Mouse (Mus musculus) forebrain, embryonic 13.5 days (tissue): ENCODE data around the gene Peli2. TPM values are rescaled to one million over a fixed set of nuclear protein-coding genes. Genes with fewer than 3 reads are reported as not detected.
A peak's percentile ranks its signal among the peaks of the same experiment; 100 is the strongest.

Experiments used
- ATAC-seq: fragments of 200-750 bp; cut with Nextera tagmentation; 2 replicates; pipeline ENCODE4 v1.8.0; 2017
- H3K27ac ChIP-seq: fragments of 300-500 bp; sonication (generic); 2 replicates; pipeline ENCODE4 v1.5.1; 2015; ENCODE audit warnings: inconsistent platforms, mild to moderate bottlenecking, moderate library complexity
- H3K27me3 ChIP-seq: fragments of 300-500 bp; sonication (generic); 2 replicates; pipeline ENCODE4 v1.6.1; 2015; ENCODE audit warnings: mild to moderate bottlenecking, inconsistent platforms
- H3K36me3 ChIP-seq: fragments of 300-500 bp; sonication (generic); 2 replicates; pipeline ENCODE4 v1.6.1; 2015; ENCODE audit warnings: mild to moderate bottlenecking, inconsistent platforms; ENCODE audit not compliant: poor library complexity, severe bottlenecking
- H3K4me1 ChIP-seq: fragments of 300-500 bp; sonication (generic); 2 replicates; pipeline ENCODE4 v1.6.1; 2015; ENCODE audit warnings: inconsistent platforms
- H3K4me2 ChIP-seq: fragments of 300-500 bp; sonication (generic); 2 replicates; pipeline ENCODE4 v1.6.1; 2015; ENCODE audit warnings: inconsistent platforms, mild to moderate bottlenecking, moderate library complexity
- H3K4me3 ChIP-seq: fragments of 300-500 bp; sonication (generic); 2 replicates; pipeline ENCODE4 v1.5.1; 2015; ENCODE audit warnings: mild to moderate bottlenecking, inconsistent platforms
- H3K9ac ChIP-seq: fragments of 300-500 bp; sonication (generic); 2 replicates; pipeline ENCODE4 v1.6.1; 2015; ENCODE audit warnings: mild to moderate bottlenecking, inconsistent platforms
- H3K9me3 ChIP-seq: fragments of 300-500 bp; sonication (generic); replicated peaks from 2 replicates; pipeline ENCODE4 v1.6.1; 2016; ENCODE audit warnings: inconsistent platforms
- WGBS: fragments of 180-500 bp; shearing (Covaris S2); methylation state at CpG from one replicate; pipeline ENCODE4 v1.1.7; 2015; 5-methylcytosine and 5-hydroxymethylcytosine counted together
- polyA plus RNA-seq: library from polyadenylated mRNA; unstranded; fragments of >200 nt; fragmentation: Nextera tagmentation; extraction: Ambion mirVana; gene quantifications from 2 replicates; pipeline ENCODE4 v1.2.1, GENCODE M21; 2015

The Peli2 gene
- polyA plus RNA-seq, 1 experiment from 2014 or later, result 8.5 TPM

DNA sequence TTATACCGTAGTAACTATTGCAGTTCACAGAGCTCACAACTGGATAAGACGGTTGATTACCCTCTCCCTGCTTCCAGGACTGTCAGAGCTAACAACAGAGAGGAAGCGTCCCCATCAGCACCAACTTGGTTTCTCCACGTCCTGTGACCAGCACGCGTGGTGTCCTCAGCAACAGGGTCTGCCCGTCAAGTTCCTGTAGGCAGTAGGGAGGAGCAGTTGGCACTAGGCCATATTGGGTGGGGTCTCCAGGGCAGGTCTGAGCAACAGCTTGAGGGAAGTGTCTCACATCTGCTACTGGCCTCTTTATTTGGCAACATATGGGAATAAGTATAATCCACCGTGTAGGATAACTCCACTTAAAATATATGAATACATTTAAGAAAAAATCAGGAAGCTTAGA lies 37.2 kb downstream of the Peli2 start:
- no peak overlapping the region for H3K9ac ChIP-seq
- no peak overlapping the region for H3K4me2 ChIP-seq
- 0 out of 2 replicates have a peak, but pooled peaks cover 2% of the 10 kb centered on the region for H3K9me3 ChIP-seq
- H3K36me3 ChIP-seq, result peaks cover 13% of the 10 kb centered on the region; the same call in 1 of the 2 replicates
- H3K27ac ChIP-seq, result no peak overlapping the region
- no peaks in the 10 kb centered on the region for H3K27me3 ChIP-seq
- H3K4me1 ChIP-seq, result no peaks in the 10 kb centered on the region
- WGBS, result 94% methylated on average over 8 of the region's 8 CpGs
- no peak for ATAC-seq
- H3K4me3 ChIP-seq, result no peak overlapping the region

DNA sequence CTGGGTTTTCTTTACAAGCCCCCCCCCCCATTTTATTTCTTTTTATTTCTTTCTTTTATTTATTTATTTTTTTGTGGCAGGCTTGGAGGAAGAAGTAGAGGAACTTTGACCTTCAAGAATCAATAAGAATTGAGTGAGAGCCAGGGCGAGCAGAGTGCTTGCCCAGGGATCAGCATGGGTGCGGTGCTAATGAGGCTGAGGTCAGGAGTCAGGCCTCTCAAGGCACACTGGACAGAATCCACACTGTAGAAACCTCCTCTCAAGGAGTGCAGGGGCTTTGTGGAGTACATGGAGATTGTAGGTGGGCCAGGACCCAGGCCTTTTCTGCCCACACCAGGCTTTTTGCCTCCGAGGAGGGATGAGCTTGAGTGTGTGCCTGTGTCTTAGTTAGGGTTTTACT lies 38.8 kb downstream of the Peli2 start:
- no peak for ATAC-seq
- no peak overlapping the region for H3K4me2 ChIP-seq

DNA sequence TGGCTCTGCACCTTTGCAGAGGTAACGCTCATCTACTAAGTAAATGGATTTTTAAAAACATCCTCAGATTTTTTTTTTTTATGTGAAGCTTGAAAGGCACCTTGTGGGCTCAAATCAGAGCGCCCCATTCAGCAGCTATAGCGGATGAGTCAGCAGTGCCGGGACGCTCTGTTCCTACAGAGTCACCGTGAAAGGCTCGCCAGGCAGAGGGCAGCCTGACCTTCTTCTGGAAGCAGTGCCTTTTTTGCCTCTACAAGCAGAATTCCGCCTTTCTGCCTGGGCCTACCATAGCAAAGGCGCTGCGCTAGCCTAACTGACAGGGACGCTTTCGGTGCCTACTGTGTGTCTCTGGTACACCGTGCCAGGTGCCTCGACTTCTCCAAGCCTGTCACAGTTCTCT lies 41.8 kb downstream of the Peli2 start:
- no peak overlapping the region for H3K9ac ChIP-seq
- no peak overlapping the region for H3K27ac ChIP-seq
- no peak overlapping the region for H3K4me3 ChIP-seq
- H3K9me3 ChIP-seq, result 0 out of 2 replicates have a peak, but pooled peaks cover 2% of the 10 kb centered on the region
- H3K27me3 ChIP-seq, result no peaks in the 10 kb centered on the region
- no peak for ATAC-seq
- H3K4me2 ChIP-seq, result no peak overlapping the region
- peaks cover 17% of the 10 kb centered on the region; the same call in 1 of the 2 replicates for H3K4me1 ChIP-seq
- peaks cover 13% of the 10 kb centered on the region; the same call in 1 of the 2 replicates for H3K36me3 ChIP-seq
- WGBS, result 89% methylated on average over 14 of the region's 14 CpGs

More for the DNA sequence above, 38.8 kb downstream of the Peli2 start:
- Histone ChIP-seq H3K4me3 (no peak overlapping the region), H3K9ac (no peak overlapping the region), H3K27me3 (no peaks in the 10 kb centered on the region), H3K27ac (no peak overlapping the region), H3K4me1 (0 out of 2 replicates have a peak, but pooled peaks cover 6% of the 10 kb centered on the region), H3K9me3 (0 out of 2 replicates have a peak, but pooled peaks cover 2% of the 10 kb centered on the region), H3K36me3 (peaks cover 13% of the 10 kb centered on the region; the same call in 1 of the 2 replicates)
- WGBS, result 64% methylated on average over 3 of the region's 3 CpGs

DNA sequence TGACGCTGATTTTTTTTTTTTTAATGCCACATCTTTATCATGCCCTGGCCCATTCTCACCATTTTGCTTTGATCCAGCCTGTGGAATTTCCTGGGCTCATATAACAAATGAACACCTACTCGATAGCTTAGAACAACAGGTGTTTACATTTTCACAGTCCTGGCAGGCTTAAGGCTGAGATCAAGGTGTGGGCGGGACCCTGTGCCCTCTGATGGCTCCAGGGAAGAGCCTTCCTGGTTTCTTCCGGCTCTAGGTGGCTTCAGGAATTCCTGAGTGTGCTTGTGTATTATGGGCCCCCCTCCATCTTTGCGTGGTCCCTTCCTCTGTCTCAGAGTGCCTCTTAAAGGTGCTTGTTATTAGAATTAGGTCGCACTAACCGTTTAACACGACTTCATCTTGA lies 44.3 kb downstream of the Peli2 start:
- WGBS, result 79% methylated on average over 8 of the region's 8 CpGs
- no peak overlapping the region for H3K4me3 ChIP-seq
- ATAC-seq, result no peak
- no peak overlapping the region for H3K4me2 ChIP-seq
- no peaks in the 10 kb centered on the region for H3K27me3 ChIP-seq
- peaks cover 17% of the 10 kb centered on the region; the same call in 1 of the 2 replicates for H3K4me1 ChIP-seq
- H3K36me3 ChIP-seq, result peaks cover 13% of the 10 kb centered on the region; the same call in 1 of the 2 replicates
- 0 out of 2 replicates have a peak, but pooled peaks cover 2% of the 10 kb centered on the region for H3K9me3 ChIP-seq
- H3K27ac ChIP-seq, result no peak overlapping the region
- H3K9ac ChIP-seq, result no peak overlapping the region

DNA sequence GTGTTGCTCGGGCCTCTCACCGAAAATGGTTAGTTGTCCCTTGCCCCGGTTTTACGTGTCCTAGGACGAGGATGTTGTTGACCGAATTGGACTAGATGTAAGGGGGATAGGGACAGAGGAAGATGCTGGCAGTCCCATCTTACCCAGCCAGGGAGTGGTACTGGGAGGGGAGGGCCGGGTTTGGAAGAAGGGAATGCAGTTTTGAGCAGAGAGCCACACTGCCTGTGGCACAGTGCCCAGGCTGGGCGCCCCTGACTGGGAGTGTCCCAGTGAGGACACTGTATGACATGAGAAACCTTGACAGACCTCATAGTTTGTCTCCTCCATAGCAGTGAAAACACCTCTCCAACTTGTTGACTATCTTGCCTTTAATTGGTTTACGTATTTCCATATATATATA lies 45.8 kb downstream of the Peli2 start:
- 91% methylated on average over 9 of the region's 9 CpGs for WGBS
- Histone ChIP-seq H3K27me3 (no peaks in the 10 kb centered on the region), H3K9ac (no peak overlapping the region), H3K4me2 (no peak overlapping the region), H3K36me3 (0 out of 2 replicates have a peak, but pooled peaks cover 1% of the 10 kb centered on the region), H3K27ac (no peak overlapping the region), H3K4me1 (peaks cover 23% of the 10 kb centered on the region), H3K9me3 (no peaks in the 10 kb centered on the region), H3K4me3 (no peak overlapping the region)
- no peak for ATAC-seq

DNA sequence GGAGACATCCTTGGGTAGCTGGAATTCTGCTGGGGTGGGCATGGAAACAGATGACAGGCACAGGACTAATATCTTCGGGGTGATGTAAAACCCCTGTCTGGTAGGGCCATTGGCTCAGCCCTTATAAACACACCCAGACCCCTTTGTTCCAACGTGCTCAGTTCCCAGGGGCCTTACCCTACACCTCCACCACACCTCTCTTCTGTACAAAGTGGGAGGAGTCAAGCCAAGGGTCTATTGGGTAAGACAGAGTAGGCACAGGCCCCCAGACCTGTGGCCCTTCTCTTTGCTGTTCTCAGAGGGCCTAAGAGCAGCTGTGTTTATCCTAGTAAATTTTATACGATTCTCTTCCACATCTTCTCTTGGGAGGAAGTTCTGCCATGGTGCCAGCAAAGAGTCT lies 46.4 kb downstream of the Peli2 start:
- no peak overlapping the region for H3K4me2 ChIP-seq
- no peak for ATAC-seq
- no peak overlapping the region for H3K9ac ChIP-seq
- no peaks in the 10 kb centered on the region for H3K36me3 ChIP-seq
- no peaks in the 10 kb centered on the region for H3K27me3 ChIP-seq
- 68% methylated on average over 3 of the region's 3 CpGs for WGBS
- no peaks in the 10 kb centered on the region for H3K9me3 ChIP-seq
- H3K4me1 ChIP-seq, result peaks cover 29% of the 10 kb centered on the region
- H3K27ac ChIP-seq, result no peak overlapping the region
- H3K4me3 ChIP-seq, result no peak overlapping the region

DNA sequence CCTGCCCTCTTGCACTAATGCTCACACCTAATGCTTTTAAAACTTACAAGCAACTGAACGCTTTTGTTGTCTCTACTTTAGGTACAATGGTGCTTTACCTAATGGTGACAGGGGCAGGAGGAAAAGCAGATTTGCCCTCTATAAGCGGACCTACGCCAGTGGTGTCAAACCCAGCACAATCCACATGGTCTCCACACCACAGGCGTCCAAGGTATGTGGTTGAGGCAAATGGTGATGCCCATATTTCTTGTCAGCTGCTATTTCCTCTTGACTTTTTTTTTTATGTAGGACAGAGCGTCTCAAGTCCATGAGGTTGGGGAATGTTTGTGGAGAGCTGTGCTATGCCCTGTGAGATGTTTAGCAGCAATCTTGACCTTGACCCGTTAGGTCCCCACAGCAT lies 47.5 kb downstream of the Peli2 start:
- no peak for ATAC-seq
- Histone ChIP-seq H3K36me3 (no peaks in the 10 kb centered on the region), H3K9ac (no peak overlapping the region), H3K9me3 (no peaks in the 10 kb centered on the region), H3K27ac (no peak overlapping the region), H3K27me3 (no peaks in the 10 kb centered on the region), H3K4me1 (peaks cover 32% of the 10 kb centered on the region), H3K4me3 (no peak overlapping the region), H3K4me2 (no peak overlapping the region)
- WGBS, result 94% methylated on average over 6 of the region's 6 CpGs

DNA sequence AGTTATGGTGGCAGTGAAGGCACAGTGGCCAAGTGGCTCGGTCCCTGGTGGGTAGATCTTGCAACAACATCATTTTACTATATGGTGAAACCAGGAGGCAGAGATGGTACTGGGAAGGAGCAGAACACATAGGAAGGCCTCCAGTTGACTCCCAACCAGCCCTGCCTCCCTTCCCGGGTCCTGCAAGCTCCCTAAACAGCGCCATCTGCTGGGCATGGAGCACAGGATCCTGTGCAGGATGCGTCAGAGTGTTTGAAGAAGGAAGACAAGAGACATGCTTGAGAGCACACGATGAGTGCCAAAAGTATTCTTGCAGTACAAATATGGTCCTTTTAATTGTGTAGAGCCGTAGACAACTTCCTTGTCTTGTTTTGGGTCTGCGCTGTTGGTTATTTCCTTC lies 49.3 kb downstream of the Peli2 start:
- Histone ChIP-seq H3K4me2 (no peak overlapping the region), H3K36me3 (no peaks in the 10 kb centered on the region), H3K27ac (no peak overlapping the region), H3K4me3 (no peak overlapping the region), H3K27me3 (no peaks in the 10 kb centered on the region), H3K4me1 (peaks cover 20% of the 10 kb centered on the region), H3K9me3 (no peaks in the 10 kb centered on the region), H3K9ac (no peak overlapping the region)
- 48% methylated on average over 7 of the region's 7 CpGs for WGBS
- ATAC-seq, result no peak

DNA sequence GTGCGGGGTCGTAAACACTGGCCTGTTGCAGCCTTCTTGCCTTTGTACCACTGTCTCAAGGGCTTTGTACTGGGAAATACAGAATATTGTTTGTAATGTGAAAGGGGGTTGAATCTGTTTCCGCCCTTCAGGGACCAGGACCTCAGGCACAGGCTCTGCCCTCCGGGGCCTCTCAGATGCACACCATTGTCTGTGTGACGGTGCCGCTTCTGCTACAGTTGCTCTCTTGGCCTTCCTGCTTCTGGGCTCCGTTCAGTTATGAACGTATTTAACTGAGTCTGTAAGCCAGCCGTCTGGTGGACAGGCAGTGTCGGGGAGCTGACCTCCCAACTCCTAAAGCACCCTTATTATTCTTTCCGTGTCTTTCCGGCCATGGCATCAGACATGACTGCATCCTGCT lies 50.6 kb downstream of the Peli2 start:
- Histone ChIP-seq H3K36me3 (no peaks in the 10 kb centered on the region), H3K9me3 (no peaks in the 10 kb centered on the region), H3K9ac (no peak overlapping the region), H3K27ac (no peak overlapping the region), H3K27me3 (no peaks in the 10 kb centered on the region), H3K4me3 (no peak overlapping the region), H3K4me1 (peaks cover 15% of the 10 kb centered on the region), H3K4me2 (no peak overlapping the region; the same call in 1 of the 2 replicates)
- no peak for ATAC-seq
- 39% methylated on average over 12 of the region's 12 CpGs for WGBS

DNA sequence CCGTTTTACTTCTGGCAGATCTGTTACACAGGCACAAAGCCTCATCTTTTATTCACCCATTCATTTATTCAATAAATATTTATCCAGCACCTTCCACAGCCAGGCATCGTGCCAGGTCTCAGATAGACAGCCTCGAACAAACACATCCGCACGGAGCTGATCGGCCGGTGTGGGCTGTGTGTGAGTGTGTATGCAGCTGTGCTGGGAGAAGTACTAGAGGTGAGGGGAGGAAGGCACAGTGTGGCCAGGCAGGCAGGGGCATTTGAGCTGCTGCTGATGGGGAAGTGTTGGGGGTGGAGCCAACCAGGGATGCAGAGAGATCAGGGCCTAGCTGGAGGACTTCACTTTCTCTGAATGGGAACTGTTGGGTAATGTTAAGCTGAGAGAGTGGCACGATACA lies 51.4 kb downstream of the Peli2 start:
- Histone ChIP-seq H3K27ac (no peak overlapping the region), H3K36me3 (no peaks in the 10 kb centered on the region), H3K4me2 (no peak overlapping the region; the same call in 1 of the 2 replicates), H3K9me3 (no peaks in the 10 kb centered on the region), H3K9ac (no peak overlapping the region), H3K27me3 (no peaks in the 10 kb centered on the region), H3K4me3 (no peak overlapping the region), H3K4me1 (peaks cover 14% of the 10 kb centered on the region)
- ATAC-seq, result peak; percentile 80
- 13% methylated on average over 8 of the region's 8 CpGs for WGBS

DNA sequence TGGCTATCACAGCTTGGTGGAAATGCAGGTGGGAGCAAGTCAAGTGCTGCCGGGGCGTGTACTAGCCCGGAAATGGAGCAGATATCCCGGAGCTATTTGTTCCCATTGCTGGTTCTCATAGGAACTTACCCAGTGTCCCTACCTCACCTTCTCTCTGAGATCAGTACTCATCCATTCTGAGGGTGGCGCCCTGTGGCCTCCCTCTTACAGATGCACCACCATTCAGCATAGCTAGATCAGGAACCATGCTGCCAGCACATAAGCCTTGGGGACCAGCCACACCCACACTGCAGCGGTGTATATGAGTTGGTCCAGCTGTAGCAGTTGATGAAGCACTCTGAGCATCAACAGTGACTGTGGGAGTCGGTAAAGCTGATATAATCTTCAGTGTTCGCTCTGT lies 52.3 kb downstream of the Peli2 start:
- H3K9ac ChIP-seq, result no peak overlapping the region
- 91% methylated on average over 8 of the region's 8 CpGs for WGBS

DNA sequence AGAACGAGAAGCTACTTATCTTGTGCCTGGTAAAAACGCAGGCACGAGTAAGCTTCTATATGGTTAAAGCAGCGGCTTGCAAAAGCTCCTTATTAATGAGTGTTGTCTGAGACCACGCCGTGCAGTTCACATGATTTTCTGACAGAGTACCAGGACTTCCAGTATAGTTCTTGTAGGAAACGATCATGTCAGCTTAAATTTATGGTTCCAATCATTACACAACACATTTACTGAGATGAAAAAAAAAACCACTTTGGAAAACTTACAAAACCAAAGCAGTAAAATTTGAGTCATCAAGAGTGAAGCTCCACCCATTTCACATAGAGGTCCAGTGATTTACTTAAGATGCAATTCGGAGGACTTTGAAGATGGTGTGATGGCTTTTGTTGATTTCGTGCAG lies 53.2 kb downstream of the Peli2 start:
- 90% methylated on average over 9 of the region's 9 CpGs for WGBS
- Histone ChIP-seq H3K9me3 (no peaks in the 10 kb centered on the region), H3K36me3 (no peaks in the 10 kb centered on the region), H3K4me1 (peaks cover 14% of the 10 kb centered on the region), H3K27ac (no peak overlapping the region), H3K27me3 (no peaks in the 10 kb centered on the region), H3K9ac (no peak overlapping the region), H3K4me2 (no peak overlapping the region), H3K4me3 (no peak overlapping the region)
- ATAC-seq, result no peak

More for the DNA sequence above, 52.3 kb downstream of the Peli2 start:
- peaks cover 14% of the 10 kb centered on the region for H3K4me1 ChIP-seq
- H3K4me3 ChIP-seq, result no peak overlapping the region
- no peak for ATAC-seq
- H3K27me3 ChIP-seq, result no peaks in the 10 kb centered on the region
- no peak overlapping the region for H3K27ac ChIP-seq
- H3K4me2 ChIP-seq, result no peak overlapping the region
- H3K36me3 ChIP-seq, result no peaks in the 10 kb centered on the region
- no peaks in the 10 kb centered on the region for H3K9me3 ChIP-seq

DNA sequence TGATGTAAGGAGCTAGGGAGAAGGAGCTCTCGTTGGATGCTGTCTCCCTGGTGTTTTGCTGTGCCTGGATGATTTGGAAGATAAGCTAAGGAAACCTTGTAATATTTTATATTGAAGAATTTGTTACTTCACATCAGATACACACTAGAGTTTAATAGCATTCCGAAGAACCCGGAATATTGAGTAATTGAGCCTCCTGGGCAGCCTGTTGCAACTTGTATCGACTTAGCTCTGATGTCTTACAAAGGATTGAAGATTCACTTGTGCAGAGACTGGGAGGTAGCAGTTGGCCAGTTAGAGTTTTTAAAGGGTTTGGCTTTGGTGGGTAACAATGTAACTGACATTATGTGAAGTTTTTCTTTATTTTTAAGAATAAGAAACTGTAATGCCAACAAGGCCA lies 53.7 kb downstream of the Peli2 start:
- H3K4me1 ChIP-seq, result peaks cover 14% of the 10 kb centered on the region
- no peak for ATAC-seq

More for the DNA sequence above, 53.7 kb downstream of the Peli2 start:
- Histone ChIP-seq H3K4me2 (no peak overlapping the region), H3K36me3 (no peaks in the 10 kb centered on the region), H3K27ac (no peak overlapping the region), H3K27me3 (no peaks in the 10 kb centered on the region), H3K4me3 (no peak overlapping the region), H3K9ac (no peak overlapping the region), H3K9me3 (no peaks in the 10 kb centered on the region)
- 94% methylated on average over 4 of the region's 4 CpGs for WGBS
